Mouse (Mus musculus) c-Kit-negative CD71-positive TER-119-positive erythroid progenitor cells, embryonic 14.5 days (primary cell): ENCODE data around the gene Gnptg.

Experiments
- DNase-seq: peaks from one replicate; pipeline ENCODE4 v3.0.0-alpha.2; 2013; ENCODE audit warnings: low read depth, low spot score

Gene Gnptg

DNA sequence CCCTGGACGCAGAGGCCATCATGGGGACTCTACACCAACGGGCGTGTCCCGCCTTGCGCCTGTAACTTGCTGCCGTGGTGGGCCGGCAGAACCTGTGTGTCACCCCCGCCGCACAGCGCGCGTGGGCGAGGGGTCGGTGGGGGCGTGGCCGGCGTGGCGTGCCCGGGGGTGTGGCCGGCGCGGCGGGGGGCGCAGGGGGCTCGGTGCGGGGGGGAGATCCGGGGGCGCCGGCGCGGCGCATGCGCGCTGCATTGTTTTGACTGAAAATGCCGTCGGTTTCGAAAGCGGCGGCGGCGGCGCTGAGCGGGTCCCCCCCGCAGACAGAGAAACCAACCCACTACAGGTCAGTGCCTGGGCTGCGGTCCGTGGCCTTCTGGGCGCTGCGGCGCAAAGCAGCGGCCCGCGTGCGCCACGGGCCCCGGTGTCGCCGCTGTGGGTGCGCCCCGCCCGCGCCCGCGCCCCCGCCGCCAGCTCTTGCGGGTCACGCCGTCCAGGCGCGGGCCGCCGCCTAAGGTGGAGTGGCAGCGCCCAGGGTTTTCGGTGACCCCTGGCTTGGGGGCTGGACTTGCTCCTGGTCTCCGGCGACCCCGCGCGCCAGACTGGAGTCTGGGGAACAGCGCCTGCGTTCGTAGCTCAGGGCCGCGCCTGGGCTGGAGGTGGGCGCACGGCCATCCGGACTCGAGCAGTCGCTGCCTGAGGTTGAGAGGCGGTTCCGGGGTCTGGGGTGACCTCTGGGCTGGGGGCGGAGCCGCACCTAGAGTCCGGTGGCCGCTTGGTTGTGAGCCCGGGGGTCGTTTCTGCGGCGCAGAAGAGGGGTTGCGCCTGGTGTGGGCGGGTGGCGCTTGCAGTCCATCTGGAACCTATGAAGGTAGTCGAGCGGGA is 51.5 kb downstream of the Gnptg start, which contains the start of gene Unkl:
TSS of gene Unkl (plus strand) at position 248 of the 882 bp plus-strand sequence.
- DNase-seq, result no peak

DNA sequence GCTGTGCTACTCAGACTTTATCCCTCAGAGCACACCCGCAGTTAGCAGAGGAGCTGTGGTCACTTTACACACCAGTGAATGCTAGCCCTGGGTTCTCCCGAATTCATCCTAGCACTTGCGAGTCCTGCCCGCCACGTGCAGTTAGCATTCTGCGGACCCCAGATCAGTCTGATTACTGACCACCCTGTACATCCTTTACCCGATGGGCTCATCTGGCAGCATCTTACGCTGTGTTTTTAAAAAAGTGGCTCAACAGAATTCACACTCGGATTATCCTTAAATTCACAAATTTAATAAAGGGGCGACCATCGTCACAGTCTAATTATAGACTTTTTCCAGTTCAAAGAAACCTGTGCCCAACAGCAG is 52.2 kb downstream of the Gnptg start:
- DNase-seq, result no peak

- DNase-seq, result peak; percentile 15
Observed at GRCm38 (mm10) chr17:25184961-25185360, 55.0 kb downstream of the Gnptg start.

DNA sequence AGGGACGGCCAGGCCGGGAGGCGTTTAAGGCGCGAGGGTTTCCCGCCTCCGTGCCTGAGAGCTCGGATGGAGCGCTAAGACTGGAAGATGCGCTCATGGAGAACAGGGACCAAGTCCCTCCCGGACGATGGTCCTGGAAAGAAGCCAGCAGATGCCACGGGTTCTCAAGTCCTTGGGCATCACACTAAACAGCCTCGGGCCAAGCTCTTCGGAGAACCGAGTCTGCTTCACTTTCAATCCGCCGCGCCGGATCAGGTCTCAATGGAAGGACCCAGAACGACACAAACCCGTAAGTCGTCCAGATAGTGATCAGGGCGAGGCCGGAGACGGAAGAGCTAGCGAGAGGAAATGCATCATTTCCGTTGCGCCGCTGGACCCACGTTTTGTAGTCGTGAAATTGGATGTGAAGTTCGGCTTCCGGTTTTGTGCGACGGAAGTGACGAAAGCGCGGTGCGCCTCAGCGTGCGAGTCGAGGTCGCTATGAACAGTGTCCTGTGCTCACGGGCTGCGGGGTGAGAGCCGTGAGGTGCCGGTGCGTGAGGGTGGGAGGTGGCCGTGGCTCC is 55.7 kb downstream of the Gnptg start, which contains the start of gene BC003965:
TSS of gene BC003965 (plus strand) at position 426 of the 563 bp plus-strand sequence.
- peak; percentile 93 for DNase-seq
